Mouse (Mus musculus): Measurements from ENCODE around the gene Vmn2r63. TPM values are rescaled to one million over a fixed set of nuclear protein-coding genes. Genes with fewer than 3 reads are reported as not detected.

Vmn2r63 gene
- polyA plus RNA-seq (2014; fragmentation: Illumina TruSeq; extraction: RNeasy Lipid Tissue Mini Kit (QIAGEN cat#74804); ENCODE audit: low read depth, low replicate concordance), result not detected

DNA sequence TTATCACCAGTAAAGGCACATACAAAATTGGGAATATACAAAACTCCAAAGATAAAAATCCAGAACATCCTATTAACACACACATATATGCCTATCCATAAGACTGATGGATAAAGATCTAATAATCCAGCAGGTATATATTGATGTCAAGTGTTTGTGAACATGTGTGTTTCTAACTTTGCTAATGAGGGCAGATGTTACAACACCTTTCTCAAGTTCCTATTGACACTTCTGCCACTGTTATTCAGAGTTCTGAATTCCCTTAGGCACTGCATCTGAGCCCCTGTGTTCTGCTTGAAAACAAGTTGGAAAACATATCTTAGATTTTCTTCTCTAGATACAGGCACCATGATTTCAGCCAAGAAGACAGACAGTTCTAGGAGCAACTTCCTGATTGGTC lies at the start of gene Vmn2r63:
Gene Vmn2r63, minus strand, starts transcription at position 101 of the 400 bp plus-strand sequence.

DNA sequence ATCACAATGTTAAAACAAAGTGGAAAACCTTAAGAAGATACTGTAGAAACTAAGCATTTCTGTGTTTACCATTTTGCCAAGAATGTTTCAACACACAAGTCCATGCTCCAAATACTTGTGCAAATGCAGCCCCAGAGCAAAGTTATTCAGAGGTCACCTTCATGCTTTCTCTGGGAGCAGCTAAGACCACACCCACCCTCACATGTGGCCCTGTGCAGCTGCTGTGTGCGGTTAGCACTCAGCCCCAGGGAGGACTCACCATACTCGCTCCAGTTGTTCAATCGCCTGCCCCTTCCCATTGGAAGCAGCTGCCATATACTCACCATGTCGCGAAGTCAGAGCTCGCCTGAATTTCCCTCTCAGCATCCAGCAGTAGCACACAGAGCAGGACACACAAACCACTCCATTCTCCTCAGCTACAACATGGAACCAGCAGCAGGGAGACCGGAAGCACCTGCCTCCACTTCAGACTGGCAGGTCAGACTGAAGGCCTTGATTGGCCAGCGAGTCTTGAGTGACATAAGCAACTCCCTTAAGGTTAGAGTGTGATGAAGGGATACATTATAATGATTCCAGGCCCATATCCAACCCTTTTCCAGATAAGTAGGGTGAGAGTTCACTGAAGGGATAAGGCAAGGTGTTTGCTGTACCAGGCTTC lies 66.7 kb downstream of the Vmn2r63 start, which contains the start of gene Gm2381:
Gene Gm2381, minus strand, starts transcription at position 434 of the 658 bp plus-strand sequence.

Other genes with a start within 250 kb of the Vmn2r63 start
- 3.8 TPM for gene Zfp975, start 241.1 kb downstream of the Vmn2r63 start, polyA plus RNA-seq (2014; fragmentation: Illumina TruSeq; extraction: RNeasy Lipid Tissue Mini Kit (QIAGEN cat#74804); ENCODE audit: low read depth, low replicate concordance)
- gene Gm17067, start 206.8 kb downstream of the Vmn2r63 start, polyA plus RNA-seq (2014; fragmentation: Illumina TruSeq; extraction: RNeasy Lipid Tissue Mini Kit (QIAGEN cat#74804); ENCODE audit: low read depth, low replicate concordance), result not detected
- not detected for gene Vmn2r62, start 140.3 kb downstream of the Vmn2r63 start, polyA plus RNA-seq (2014; fragmentation: Illumina TruSeq; extraction: RNeasy Lipid Tissue Mini Kit (QIAGEN cat#74804); ENCODE audit: low read depth, low replicate concordance)
- not detected for gene Gm2381, start 66.6 kb downstream of the Vmn2r63 start, polyA plus RNA-seq (2014; fragmentation: Illumina TruSeq; extraction: RNeasy Lipid Tissue Mini Kit (QIAGEN cat#74804); ENCODE audit: low read depth, low replicate concordance)
- not detected for gene Gm9268, start 84.9 kb upstream of the Vmn2r63 start, polyA plus RNA-seq (2014; fragmentation: Illumina TruSeq; extraction: RNeasy Lipid Tissue Mini Kit (QIAGEN cat#74804); ENCODE audit: low read depth, low replicate concordance)
- not detected for gene Zfp936, start 180.4 kb upstream of the Vmn2r63 start, polyA plus RNA-seq (2014; fragmentation: Illumina TruSeq; extraction: RNeasy Lipid Tissue Mini Kit (QIAGEN cat#74804); ENCODE audit: low read depth, low replicate concordance)